Mouse (Mus musculus): Measurements from ENCODE around the gene Lrfn3. TPM values are rescaled to one million over a fixed set of nuclear protein-coding genes. Genes with fewer than 3 reads are reported as not detected.

Gene Lrfn3
- polyA plus RNA-seq, 1 experiment from 2014 or later = 1.3 TPM

GRCm38 (mm10) chr7:30339432-30340109 lies 23.0 kb downstream of the Lrfn3 start:
- Histone ChIP-seq H3K4me3 (ENCODE audit: control insufficient read depth in 1 of 2, insufficient read depth in 1 of 2, low read depth in 1 of 2, low read length in 2 of 2) (no peak overlapping the region), H3K4me1 (ENCODE audit: control insufficient read depth in 2 of 2, insufficient read depth in 2 of 2, low read length in 2 of 2) (peaks cover 0 to 4% of the 10 kb centered on the region in 2 experiments; a peak in 1 of 4 replicates), H3K27me3 (ENCODE audit: control insufficient read depth, insufficient read depth, low read length) (peaks cover 21% of the 10 kb centered on the region), H3K4me2 (ENCODE audit: low read length) (no peak overlapping the region), H3K27ac (replicated peaks in 1 of 2; ENCODE audit: control insufficient read depth in 1 of 2, insufficient read depth in 1 of 2, low read depth in 2 of 2, low read length in 2 of 2) (no peak overlapping the region), H3K36me3 (ENCODE audit: control insufficient read depth, insufficient read depth, low read length) (no peaks in the 10 kb centered on the region), H3K9me3 (ENCODE audit: control insufficient read depth, low read length) (no peaks in the 10 kb centered on the region), H3K9ac (ENCODE audit: low read length) (no peak overlapping the region)
- ATAC-seq (ENCODE audit: insufficient number of reproducible peaks, insufficient read depth, low FRiP score, low read depth) = no peak
- 64% methylated on average over 5 of the region's 5 CpGs for WGBS

GRCm38 (mm10) chr7:30336384-30336783 lies 26.2 kb downstream of the Lrfn3 start:
- H3K27me3 ChIP-seq (ENCODE audit: control insufficient read depth, insufficient read depth, low read length) = peaks cover 22% of the 10 kb centered on the region
- H3K9me3 ChIP-seq (ENCODE audit: control insufficient read depth, low read length) = no peaks in the 10 kb centered on the region
- H3K9ac ChIP-seq (ENCODE audit: low read length) = no peak overlapping the region
- H3K4me3 ChIP-seq (ENCODE audit: control insufficient read depth in 1 of 2, insufficient read depth in 1 of 2, low read depth in 1 of 2, low read length in 2 of 2) = no peak overlapping the region
- no peaks in the 10 kb centered on the region for H3K36me3 ChIP-seq (ENCODE audit: control insufficient read depth, insufficient read depth, low read length)
- H3K4me2 ChIP-seq (ENCODE audit: low read length) = 0 out of 2 replicates have a peak overlapping the region, but pooled peaks have one; percentile 18
- peaks cover 25 to 27% of the 10 kb centered on the region in 2 experiments for H3K4me1 ChIP-seq (ENCODE audit: control insufficient read depth in 2 of 2, insufficient read depth in 2 of 2, low read length in 2 of 2)
- H3K27ac ChIP-seq (replicated peaks in 1 of 2; ENCODE audit: control insufficient read depth in 1 of 2, insufficient read depth in 1 of 2, low read depth in 2 of 2, low read length in 2 of 2) = no peak overlapping the region
- ATAC-seq (ENCODE audit: insufficient number of reproducible peaks, insufficient read depth, low FRiP score, low read depth) = no peak
- 5% methylated on average over 9 of the region's 9 CpGs for WGBS

- Histone ChIP-seq H3K27me3 (ENCODE audit: control insufficient read depth, insufficient read depth, low read length) (peaks cover 18% of the 10 kb centered on the region), H3K27ac (replicated peaks in 1 of 2; ENCODE audit: control insufficient read depth in 1 of 2, insufficient read depth in 1 of 2, low read depth in 2 of 2, low read length in 2 of 2) (no peak overlapping the region), H3K9ac (ENCODE audit: low read length) (no peak overlapping the region), H3K4me1 (ENCODE audit: control insufficient read depth in 2 of 2, insufficient read depth in 2 of 2, low read length in 2 of 2) (peaks cover 25 to 27% of the 10 kb centered on the region in 2 experiments), H3K9me3 (ENCODE audit: control insufficient read depth, low read length) (no peaks in the 10 kb centered on the region), H3K4me3 (ENCODE audit: control insufficient read depth in 1 of 2, insufficient read depth in 1 of 2, low read depth in 1 of 2, low read length in 2 of 2) (no peak overlapping the region), H3K36me3 (ENCODE audit: control insufficient read depth, insufficient read depth, low read length) (no peaks in the 10 kb centered on the region), H3K4me2 (ENCODE audit: low read length) (no peak overlapping the region)
- ATAC-seq (ENCODE audit: insufficient number of reproducible peaks, insufficient read depth, low FRiP score, low read depth) = no peak
- WGBS = 77% methylated on average over 6 of the region's 6 CpGs
Measured at GRCm38 (mm10) chr7:30335688-30336087, 26.9 kb downstream of the Lrfn3 start.

GRCm38 (mm10) chr7:30334563-30334962 lies 28.0 kb downstream of the Lrfn3 start:
- ATAC-seq (ENCODE audit: insufficient number of reproducible peaks, insufficient read depth, low FRiP score, low read depth) = no peak
- 71% methylated on average over 5 of the region's 5 CpGs for WGBS
- Histone ChIP-seq H3K4me3 (ENCODE audit: control insufficient read depth in 1 of 2, insufficient read depth in 1 of 2, low read depth in 1 of 2, low read length in 2 of 2) (no peak overlapping the region), H3K9me3 (ENCODE audit: control insufficient read depth, low read length) (no peaks in the 10 kb centered on the region), H3K27ac (replicated peaks in 1 of 2; ENCODE audit: control insufficient read depth in 1 of 2, insufficient read depth in 1 of 2, low read depth in 2 of 2, low read length in 2 of 2) (no peak overlapping the region), H3K27me3 (ENCODE audit: control insufficient read depth, insufficient read depth, low read length) (peaks cover 18% of the 10 kb centered on the region), H3K9ac (ENCODE audit: low read length) (0 out of 2 replicates have a peak overlapping the region, but pooled peaks have one; percentile 11), H3K4me2 (ENCODE audit: low read length) (no peak overlapping the region), H3K36me3 (ENCODE audit: control insufficient read depth, insufficient read depth, low read length) (no peaks in the 10 kb centered on the region), H3K4me1 (ENCODE audit: control insufficient read depth in 2 of 2, insufficient read depth in 2 of 2, low read length in 2 of 2) (peaks cover 25 to 27% of the 10 kb centered on the region in 2 experiments)

GRCm38 (mm10) chr7:30333436-30333835 lies 29.1 kb downstream of the Lrfn3 start:
- 5% methylated on average over 4 of the region's 4 CpGs for WGBS
- Histone ChIP-seq H3K9me3 (ENCODE audit: control insufficient read depth, low read length) (no peaks in the 10 kb centered on the region), H3K9ac (ENCODE audit: low read length) (no peak overlapping the region)

GRCm38 (mm10) chr7:30332622-30333259 lies 29.8 kb downstream of the Lrfn3 start:
- H3K36me3 ChIP-seq (ENCODE audit: control insufficient read depth, insufficient read depth, low read length) = no peaks in the 10 kb centered on the region
- H3K9me3 ChIP-seq (ENCODE audit: control insufficient read depth, low read length) = no peaks in the 10 kb centered on the region
- no peak for ATAC-seq (ENCODE audit: insufficient number of reproducible peaks, insufficient read depth, low FRiP score, low read depth)
- no peak overlapping the region for H3K4me3 ChIP-seq (ENCODE audit: control insufficient read depth in 1 of 2, insufficient read depth in 1 of 2, low read depth in 1 of 2, low read length in 2 of 2)
- 48% methylated on average over 18 of the region's 18 CpGs for WGBS
- H3K4me2 ChIP-seq (ENCODE audit: low read length) = peak overlapping the region; percentile 19
- peaks cover 18% of the 10 kb centered on the region for H3K27me3 ChIP-seq (ENCODE audit: control insufficient read depth, insufficient read depth, low read length)
- peaks cover 28 to 29% of the 10 kb centered on the region in 2 experiments for H3K4me1 ChIP-seq (ENCODE audit: control insufficient read depth in 2 of 2, insufficient read depth in 2 of 2, low read length in 2 of 2)
- H3K9ac ChIP-seq (ENCODE audit: low read length) = peak overlapping the region; percentile 27; the same call in 1 of the 2 replicates
- peak overlapping the region; percentile 81 to 83 for H3K27ac ChIP-seq (replicated peaks in 1 of 2; ENCODE audit: control insufficient read depth in 1 of 2, insufficient read depth in 1 of 2, low read depth in 2 of 2, low read length in 2 of 2)

More at GRCm38 (mm10) chr7:30333436-30333835, 29.1 kb downstream of the Lrfn3 start:
- H3K4me3 ChIP-seq (ENCODE audit: control insufficient read depth in 1 of 2, insufficient read depth in 1 of 2, low read depth in 1 of 2, low read length in 2 of 2) = no peak overlapping the region
- H3K36me3 ChIP-seq (ENCODE audit: control insufficient read depth, insufficient read depth, low read length) = no peaks in the 10 kb centered on the region
- peak; percentile 80 for ATAC-seq (ENCODE audit: insufficient number of reproducible peaks, insufficient read depth, low FRiP score, low read depth)
- peak overlapping the region; percentile 81 to 83 for H3K27ac ChIP-seq (replicated peaks in 1 of 2; ENCODE audit: control insufficient read depth in 1 of 2, insufficient read depth in 1 of 2, low read depth in 2 of 2, low read length in 2 of 2)
- H3K4me1 ChIP-seq (ENCODE audit: control insufficient read depth in 2 of 2, insufficient read depth in 2 of 2, low read length in 2 of 2) = peaks cover 25 to 27% of the 10 kb centered on the region in 2 experiments
- H3K4me2 ChIP-seq (ENCODE audit: low read length) = peak overlapping the region; percentile 19; the same call in 1 of the 2 replicates
- peaks cover 18% of the 10 kb centered on the region for H3K27me3 ChIP-seq (ENCODE audit: control insufficient read depth, insufficient read depth, low read length)

- H3K27me3 ChIP-seq (ENCODE audit: control insufficient read depth, insufficient read depth, low read length) = peaks cover 18% of the 10 kb centered on the region
- H3K27ac ChIP-seq (replicated peaks in 1 of 2; ENCODE audit: control insufficient read depth in 1 of 2, insufficient read depth in 1 of 2, low read depth in 2 of 2, low read length in 2 of 2) = 0 out of 4 replicates have a peak overlapping the region, but pooled peaks of 1 of the 2 experiments have one; percentile 83
- peak overlapping the region; percentile 19 for H3K4me2 ChIP-seq (ENCODE audit: low read length)
- H3K4me1 ChIP-seq (ENCODE audit: control insufficient read depth in 2 of 2, insufficient read depth in 2 of 2, low read length in 2 of 2) = peaks cover 32 to 37% of the 10 kb centered on the region in 2 experiments
- no peak for ATAC-seq (ENCODE audit: insufficient number of reproducible peaks, insufficient read depth, low FRiP score, low read depth)
- WGBS = 16% methylated on average over 13 of the region's 13 CpGs
- H3K4me3 ChIP-seq (ENCODE audit: control insufficient read depth in 1 of 2, insufficient read depth in 1 of 2, low read depth in 1 of 2, low read length in 2 of 2) = 0 out of 4 replicates have a peak overlapping the region, but pooled peaks of 1 of the 2 experiments have one; percentile 3
- no peaks in the 10 kb centered on the region for H3K36me3 ChIP-seq (ENCODE audit: control insufficient read depth, insufficient read depth, low read length)
- H3K9ac ChIP-seq (ENCODE audit: low read length) = no peak overlapping the region
- no peaks in the 10 kb centered on the region for H3K9me3 ChIP-seq (ENCODE audit: control insufficient read depth, low read length)
Measured at GRCm38 (mm10) chr7:30331887-30332286, 30.7 kb downstream of the Lrfn3 start.
